Mouse (Mus musculus) activated CD4-positive, CD25-positive, alpha-beta regulatory T cell, adult 4 months (primary cell): ENCODE measurements at regions not wholly inside any gene's neighbourhood (a gene's known extent, or its start where the extent isn't known, plus 50 kb on each side); places are given as distances from the start of the nearest gene placed in this dataset.

Experiments used
- ATAC-seq: one replicate; pipeline ENCODE4 v1.8.0; 2017

DNA sequence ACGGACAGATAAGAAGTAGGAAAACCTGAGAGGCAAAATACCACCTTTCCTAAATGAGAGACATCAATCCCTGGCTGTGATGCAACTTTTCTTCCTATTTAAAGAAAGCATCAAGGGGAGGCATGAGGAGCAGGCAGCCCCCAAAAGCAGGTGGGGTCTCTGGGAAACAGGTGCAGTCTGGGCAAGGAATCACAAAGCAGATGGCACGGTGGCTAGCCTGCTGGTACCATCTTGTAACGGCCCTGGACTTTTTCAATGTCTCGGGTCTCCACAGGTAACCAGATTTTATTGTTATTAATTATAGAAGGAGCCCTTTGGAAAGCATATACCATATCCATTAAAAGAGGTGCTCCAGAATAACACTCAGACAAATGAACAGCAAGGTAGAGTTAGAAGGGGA, 219.6 kb downstream of the Galc start:
- no peak for ATAC-seq

DNA sequence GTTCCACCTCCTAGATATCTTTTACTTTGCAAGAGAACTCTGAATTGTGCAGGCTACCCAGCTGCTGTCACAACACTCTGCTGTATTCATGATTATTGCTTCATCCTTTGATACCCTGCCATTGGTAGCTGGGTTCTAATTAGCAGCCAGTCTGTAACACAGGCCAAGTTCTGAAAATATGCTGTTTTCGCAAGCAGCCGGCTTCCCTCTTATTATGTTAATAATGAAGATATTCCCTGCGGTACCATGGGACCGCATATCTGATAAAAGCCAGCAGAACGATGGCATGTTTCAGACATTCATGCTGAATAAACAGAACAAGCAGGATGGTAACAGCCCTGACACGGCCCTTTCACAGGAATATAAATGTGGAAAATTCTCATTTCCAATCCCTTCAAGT, 235.6 kb downstream of the Galc start:
- ATAC-seq, result no peak

DNA sequence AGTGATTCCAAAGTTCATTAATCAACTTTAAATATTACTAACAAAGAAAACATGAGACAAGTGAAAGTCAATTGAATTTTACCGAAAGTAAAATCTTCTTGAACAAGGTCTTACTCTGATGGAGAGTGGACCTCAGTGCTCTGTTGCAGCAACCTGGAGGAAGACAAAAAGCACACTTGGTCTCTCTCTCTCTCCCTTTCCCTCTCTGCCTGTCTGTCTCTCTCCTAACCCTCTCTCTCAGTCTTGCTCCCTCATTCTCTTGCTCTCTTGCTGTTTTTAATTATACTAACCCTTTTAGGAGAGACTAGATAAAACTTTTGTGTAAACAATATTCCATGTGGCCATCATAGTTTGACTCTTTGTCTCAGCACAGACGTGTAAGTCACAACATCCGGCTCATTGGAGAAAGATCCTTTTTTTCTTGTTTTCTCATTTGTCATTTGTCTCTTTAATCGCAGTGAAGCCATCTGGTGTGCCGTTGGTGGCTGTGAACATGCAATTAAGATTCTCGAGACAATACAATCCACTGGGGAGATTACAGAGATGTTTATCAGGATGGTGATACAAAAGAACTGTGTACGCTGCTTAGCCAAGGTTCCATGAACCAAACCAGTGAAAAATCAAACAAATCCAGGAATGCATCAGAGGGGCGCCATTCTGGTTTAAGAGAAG, 244.5 kb downstream of the Galc start:
- ATAC-seq, result no peak

DNA sequence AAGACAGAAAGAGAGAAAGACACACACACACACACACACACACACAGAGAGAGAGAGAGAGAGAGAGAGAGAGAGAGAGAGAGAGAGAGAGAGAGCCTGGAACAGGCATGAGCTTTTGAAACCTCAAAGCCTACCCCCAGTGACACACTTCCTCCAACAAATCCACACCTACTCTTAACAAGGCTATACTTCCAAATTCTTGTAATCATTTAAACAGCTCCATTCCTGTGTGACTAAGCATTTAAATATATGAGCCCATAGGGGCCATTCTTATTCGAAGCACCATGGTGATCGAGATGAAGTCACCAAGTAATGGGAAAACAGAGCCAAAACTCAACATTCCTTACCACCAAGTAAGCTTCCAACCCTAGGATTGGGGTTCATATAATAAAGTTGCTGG, 250.1 kb downstream of the Galc start:
- ATAC-seq, result no peak

DNA sequence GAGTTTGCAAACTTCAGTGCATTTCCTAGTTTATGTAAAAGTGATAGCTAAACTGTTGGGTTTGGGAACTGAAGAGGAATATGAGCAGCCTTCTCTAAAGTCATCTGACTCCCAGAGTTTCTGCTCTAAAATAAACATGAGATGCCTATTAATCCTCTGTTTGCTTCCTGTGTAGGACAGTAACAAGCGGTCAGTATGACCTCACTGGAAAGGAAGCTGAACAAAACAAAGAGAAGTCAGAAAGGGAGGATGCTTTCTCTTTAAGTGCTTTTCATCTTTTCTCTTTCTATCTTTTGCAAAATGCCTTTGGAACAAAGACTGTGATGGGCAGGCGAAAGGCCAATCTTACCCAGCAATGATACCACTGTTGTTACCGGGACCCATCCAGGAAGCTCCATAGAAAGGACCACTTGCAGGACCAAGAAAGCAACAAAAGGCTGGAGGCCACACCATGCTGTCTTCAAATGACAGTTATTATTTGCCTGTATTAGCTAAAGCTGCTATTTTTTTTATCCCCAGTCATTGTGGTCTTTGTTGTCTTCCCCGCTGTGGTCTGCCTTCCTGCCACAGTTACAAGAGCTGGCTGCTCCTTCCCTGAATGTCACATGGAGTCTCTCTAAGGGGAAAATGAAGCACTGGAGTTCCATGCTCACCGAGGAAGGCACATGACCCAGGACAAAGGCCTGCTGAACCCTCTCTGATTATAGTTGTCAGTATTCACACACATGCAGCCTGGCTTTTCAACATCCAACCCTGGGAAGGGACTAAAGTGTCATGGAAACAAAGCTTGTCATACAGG, 253.4 kb downstream of the Galc start:
- ATAC-seq, result no peak

DNA sequence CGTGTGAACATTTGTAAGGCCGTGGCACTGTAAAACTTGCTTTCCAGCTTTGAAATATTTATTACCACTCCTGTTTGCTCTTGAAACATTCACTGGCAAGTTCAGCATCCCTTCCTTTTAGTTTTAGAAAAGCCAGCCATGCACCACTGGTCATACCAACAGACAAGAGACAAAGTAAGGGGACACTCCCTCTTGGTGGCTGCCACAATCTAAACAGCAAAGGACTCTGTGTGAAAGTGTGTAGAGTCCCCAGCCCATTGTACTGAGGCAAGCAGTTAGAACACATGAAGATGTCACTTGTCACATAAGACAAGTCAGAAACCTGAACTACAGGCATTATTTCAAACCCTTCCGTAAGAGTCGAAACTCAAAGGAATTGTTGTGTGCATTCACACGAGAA, 257.0 kb downstream of the Galc start:
- ATAC-seq, result no peak

DNA sequence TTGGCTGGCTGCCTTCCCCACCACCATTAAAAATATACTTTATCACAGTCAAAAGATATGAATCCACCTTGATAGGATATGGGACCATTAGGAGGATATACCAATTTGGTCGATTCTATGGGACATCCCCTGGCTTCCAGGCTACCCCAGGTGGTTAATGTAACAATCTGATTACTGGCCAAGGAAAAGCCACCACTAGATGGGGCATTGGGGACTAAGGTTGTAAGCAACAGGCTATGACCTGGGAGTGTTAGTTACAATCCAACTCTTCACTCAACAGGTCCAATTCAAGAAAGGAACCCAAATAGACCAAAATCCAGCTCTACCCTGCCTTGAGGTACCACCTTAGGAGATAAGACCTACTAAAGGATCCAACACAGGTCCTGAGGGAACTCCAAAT, 264.4 kb downstream of the Galc start:
- no peak for ATAC-seq

DNA sequence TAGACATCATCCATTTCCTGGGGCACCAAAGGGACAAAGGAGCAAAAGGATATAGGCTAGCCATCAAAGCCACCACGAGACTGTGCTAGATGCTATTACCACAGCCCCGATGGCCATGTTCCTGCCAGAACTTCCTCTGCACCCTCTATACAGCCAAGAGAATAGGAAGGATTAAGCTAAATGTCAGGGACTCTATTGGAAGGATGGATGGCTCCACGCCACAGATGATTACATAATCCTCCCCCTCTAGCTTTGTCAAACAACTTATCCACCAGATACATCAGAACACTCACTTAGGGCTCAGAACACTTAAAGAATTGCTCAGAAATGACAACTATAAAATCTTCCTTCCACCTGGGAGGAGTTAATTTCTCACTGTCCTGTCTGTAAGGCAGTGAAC, 265.3 kb downstream of the Galc start:
- ATAC-seq, result no peak

DNA sequence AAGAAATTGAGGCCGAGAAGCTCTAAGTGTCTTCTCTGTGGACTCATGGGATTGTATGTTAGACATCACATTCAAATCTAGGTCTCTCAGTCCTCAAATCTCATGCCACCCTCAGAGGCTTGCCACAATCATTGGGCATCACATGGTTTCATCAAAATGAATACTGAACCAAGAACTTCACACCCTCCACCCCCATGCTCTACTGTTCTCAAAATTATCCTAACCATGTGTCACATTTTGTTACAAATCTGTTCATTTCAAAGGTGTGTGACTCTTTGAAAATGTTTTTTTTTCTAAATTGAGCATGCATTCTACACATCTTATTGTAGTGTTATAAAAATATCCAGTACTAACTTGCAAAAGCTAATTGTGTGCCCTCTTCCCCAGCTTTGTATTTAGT, 275.9 kb downstream of the Galc start:
- no peak for ATAC-seq

DNA sequence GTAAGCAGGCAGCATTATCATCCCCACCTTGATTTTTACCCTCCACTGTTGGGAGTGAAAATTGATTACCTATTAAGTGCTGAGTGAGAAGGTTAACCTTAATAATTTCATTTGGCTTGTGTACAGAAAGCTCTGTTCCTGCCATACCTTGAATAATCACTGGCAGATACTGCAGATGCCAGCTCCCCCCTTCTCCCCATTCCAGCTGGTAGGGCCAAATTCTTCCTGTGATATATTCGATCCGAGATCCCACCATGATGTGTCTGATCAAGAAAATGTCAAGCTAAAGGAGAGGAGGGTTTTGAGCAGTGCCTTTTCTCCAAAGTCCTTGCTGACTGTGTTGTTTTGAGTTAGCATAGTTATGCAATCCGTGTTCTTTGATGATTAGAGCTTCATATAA, 280.6 kb downstream of the Galc start:
- ATAC-seq, result no peak

DNA sequence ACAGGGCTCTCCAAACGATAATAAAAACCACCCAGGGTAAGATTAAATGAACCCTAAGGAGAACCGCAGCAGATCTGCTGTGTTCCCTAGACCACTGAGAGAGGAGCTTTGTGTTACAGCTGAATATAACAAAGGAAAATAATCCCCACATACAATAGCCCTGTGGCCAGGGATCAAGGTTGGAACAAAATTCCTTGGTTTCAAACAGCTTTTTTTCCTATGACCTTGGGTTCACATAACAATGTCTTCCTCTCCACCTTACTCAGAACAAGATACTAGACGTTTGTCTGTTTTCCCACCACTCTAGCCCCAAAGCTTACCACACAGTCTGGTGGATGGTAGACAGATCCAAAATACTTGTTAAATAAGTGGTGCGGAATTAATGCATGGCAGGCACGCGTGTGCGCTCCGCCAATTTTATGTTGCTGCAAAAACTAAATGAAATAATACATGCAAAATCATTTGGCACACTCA, 281.0 kb downstream of the Galc start:
- ATAC-seq, result no peak

DNA sequence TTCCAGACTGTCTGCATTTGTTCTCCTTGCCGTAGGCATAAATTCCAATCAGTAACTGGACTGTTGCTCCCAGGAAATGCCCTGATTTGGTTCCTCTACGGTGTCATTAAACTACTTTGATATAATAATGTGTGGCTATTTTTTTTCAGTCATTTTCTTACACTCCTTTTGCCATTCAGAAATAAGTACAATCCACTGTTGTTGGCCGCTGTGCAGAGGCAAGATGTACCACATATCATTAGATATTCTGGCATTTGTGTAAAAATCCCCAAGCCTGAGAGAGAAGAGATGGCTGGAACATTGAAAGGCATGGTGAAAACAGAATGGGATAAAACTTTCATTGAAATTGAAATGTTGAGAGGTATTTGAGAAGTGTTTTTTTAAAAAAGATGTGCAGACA, 281.6 kb downstream of the Galc start:
- no peak for ATAC-seq

DNA sequence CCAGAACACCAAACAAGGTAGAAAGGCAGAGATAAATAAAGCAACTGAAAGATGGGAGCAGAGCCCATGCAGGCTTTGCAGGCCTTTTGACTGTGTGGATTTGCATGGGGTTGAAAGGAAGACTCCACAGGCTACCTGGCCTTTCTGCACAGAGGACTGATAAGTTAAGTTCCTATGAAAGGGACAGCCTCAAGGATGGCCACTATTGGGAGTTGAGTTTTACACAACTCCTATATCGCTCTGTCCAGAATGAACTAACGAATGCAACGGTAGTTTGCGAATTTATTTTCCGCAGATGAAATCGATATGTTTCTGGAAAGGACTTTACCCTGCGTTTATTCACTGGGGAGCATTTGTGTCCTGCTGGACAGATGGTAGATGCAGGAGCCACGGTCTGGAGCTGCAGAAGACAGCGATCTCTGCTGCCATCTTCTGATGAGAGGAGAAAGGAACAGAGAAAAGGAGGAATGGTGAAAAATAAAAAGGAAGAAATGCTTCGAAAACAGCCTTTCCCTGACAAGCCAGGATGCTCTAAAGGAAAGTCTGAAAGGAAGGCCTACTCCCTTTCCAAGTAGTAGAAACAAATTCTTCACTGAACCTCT, 285.2 kb downstream of the Galc start:
- no peak for ATAC-seq

DNA sequence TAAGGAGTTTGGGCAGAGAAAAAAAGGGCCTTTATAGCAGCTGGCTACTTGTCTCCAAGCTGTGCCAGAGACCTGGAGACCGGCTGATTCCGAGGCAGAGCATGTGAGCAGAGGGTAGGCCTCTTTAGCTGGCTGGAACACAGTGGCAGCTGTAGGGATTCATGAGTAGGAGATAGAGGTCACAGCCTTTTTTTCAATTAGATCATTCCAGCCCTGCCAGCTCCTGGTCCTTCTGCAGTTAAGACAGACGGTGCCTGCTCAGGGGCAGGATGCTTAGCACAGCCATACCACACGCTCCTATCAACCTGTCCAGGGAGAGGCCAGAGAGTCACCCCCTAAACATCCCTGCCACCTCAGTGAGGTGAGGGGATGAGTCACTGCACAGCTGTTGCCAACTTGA, 302.1 kb downstream of the Galc start:
- ATAC-seq, result no peak

DNA sequence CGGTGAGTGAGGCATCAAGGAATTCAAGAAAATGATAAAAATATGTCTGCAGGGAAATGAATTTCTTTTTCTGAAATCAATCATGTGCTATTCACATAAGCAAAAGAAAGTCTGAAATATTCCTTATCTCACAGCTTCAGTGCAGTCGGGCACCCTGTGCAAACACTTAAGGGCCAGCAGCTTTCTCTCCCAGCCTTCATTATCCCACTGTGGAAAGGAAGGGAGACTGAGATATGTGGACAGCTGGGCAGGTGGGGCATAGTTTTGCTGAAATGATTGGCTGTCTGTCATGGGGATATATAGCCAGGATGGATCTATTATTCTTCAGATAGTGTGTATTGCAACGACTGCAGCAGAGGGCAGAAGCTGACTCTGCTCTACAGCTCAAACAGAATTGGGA, 305.9 kb downstream of the Galc start:
- no peak for ATAC-seq

DNA sequence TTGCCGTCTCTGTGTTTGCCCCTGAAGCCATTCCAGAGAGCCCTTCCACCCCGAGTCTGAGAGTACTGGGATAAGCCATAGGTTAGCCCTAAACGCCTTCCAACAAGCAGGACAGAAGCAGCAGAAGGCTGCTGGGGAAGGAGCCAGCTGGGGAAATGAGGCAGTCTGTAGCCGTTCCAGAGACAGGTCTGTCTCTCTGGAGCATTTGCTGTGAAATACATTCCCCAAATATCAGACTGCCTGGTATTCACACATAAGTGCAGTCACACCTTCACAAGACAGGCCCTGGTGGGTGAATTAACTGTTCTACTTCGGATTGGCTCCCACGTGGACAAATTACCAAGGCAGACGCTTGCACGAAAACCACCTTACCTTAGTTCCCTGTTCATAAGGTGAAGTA, 307.1 kb downstream of the Galc start:
- ATAC-seq, result no peak

DNA sequence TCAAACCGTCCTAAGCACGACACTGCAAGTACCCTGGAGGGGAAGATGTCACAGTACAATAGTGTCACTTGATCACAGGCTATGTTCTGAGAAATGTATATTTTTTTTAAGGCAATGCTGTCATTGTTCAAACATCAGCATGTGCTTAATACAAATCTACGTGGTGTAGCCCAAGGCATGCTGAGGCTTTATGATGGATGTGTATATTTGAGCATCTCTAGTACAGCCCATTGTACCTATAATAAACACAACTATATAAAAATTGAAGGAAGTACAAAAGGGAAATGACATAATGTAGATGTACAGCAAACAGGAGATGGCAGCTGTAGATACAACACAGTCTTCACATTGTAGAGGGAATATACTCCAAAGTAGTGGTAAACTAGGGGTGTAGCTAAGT, 309.2 kb downstream of the Galc start:
- ATAC-seq, result no peak

DNA sequence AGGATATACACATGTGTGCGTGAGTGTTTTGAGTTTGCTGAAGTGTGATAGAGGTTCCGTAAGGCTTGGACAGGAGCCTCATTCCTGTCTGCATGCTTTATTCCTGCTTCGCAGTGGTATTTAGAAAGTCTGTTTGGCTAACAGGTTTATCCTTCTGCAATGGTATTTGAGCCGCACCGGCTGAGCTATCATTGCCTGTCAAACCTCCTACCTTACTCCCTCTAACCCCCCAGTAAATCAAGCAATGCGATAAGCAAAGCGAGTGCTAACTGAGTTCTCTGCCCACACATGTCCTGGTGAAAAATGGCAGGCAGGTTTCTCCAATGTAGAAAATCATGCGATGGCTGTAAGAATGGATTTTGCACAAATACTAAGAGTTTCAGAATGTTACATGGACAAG, 311.8 kb downstream of the Galc start:
- no peak for ATAC-seq

DNA sequence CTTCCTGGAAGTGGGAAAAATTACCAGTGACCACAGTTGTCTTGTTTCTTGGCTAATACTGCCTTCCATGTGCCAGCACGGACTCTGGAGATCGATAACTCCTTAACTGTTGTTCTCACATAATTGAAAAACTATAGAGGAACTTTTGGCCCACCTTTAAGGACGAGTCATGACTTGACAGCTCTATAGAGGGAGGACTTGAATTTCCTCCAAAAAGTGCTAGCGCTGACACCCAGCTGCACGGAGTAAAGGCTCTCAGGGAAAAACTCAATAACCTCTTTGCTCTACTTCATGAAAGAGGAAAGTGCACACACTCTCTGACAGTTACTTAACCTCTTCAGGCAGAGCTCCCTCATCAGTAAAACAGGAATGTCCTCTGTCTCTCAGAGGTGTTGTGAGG, 320.9 kb downstream of the Galc start:
- no peak for ATAC-seq

DNA sequence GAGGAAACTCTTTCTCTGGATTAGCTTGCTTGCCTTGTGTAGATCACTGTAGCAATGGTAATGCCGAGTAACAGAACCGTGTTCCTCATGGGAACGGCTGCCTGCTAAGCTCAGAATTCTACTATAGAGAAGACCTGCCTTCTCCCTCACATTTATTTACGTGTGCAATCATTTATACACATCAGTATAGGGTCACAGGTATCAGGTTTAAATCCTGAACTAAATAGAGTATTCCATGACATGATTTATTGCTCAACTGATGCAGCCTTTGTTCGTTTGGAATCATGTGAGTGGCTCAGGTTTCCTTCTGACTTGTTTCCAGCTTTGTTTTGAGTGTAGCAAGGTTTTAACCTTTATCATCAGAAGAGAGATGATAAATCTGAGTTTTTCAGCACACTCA, 329.4 kb downstream of the Galc start:
- no peak for ATAC-seq

DNA sequence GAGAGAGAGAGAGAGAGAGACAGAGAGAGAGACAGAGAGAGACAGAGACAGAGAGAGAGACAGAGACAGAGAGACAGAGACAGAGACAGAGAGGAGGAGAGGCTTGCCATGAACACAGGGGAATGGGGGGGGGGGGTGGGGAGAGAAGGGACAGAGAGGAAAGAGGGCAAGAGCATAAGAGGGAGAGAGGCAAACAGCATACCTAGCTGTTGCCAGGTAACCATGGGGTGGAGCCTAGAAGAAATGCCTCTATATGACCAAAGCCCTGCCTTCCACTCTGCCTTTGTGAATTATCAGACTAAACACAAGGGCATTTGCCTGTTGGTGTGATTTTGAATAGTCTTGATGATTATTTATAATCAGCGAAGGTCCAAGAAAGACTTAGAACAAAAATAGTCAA, 332.2 kb downstream of the Galc start:
- ATAC-seq, result no peak

DNA sequence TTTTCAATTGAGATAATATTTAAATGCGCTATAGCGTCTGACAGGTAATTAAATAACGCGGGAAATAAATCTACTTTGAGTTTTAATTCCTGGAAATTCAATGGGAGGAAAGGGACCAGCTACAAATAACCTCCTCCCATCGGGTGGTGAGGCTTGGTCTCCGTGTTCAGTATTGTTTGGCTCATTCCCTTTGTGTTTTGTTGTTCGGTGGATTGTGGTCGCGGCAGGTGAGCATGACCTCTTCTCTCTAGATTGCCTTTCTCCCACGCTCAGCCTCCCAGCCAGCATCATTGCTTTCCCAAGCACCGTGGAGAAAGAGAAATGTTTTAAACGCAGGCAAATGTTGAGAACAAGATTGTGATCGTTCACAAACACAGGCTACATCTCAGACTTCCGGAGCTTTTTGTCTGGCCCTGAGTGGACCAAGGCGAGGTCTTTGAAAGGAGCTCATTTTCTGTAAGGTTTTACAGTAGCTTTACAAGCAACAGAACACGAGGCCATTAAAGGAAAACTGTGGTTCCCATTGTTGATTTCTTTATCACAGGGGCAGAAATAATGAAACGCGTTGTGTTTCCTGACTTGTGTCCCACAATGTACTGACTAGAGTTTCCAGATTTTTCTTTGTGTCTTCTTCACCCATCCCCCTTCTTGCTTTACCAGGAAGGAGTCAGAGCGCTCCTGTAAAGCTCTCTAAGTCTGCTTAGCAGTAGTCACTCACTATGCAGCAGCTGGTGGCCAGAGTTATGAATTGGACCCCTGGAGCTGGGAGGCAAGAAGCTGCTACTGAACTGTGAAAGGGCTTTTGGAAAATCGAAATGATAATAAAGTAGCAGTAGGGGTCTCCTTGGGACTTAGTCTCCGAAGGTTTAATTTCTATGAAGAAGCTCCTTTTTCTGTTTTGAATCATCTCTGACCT, 337.7 kb downstream of the Galc start:
- ATAC-seq, result no peak

DNA sequence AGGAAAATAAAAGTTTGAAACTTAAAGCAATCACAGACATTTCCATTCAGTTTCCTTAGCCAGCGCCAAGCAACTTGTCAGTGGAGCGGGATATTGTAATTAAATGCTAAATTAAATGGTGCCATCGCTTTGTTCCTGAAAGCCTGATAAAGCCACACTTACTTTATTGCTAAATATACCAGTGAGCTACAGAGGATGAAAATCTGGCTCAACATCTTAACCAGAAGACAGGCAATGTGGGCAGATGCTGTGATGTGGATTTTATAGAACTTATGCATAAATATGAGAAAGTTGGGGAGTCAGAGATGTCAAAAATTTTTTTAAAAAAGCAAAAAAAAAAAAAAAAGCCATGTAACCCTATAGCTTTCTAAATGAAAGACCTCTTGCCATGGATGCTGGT, 340.8 kb downstream of the Galc start:
- no peak for ATAC-seq
